Mouse (Mus musculus): Measurements from ENCODE around the gene Pcdh10. TPM values are rescaled to one million over a fixed set of nuclear protein-coding genes. Genes with fewer than 3 reads are reported as not detected.

Pcdh10 gene
- polyA plus RNA-seq, 1 experiment from 2014 or later: 6.3 TPM

- 1% methylated on average over 62 of the region's 82 CpGs for WGBS
- DNase-seq (ENCODE audit: low spot score) (peak; percentile 31), ATAC-seq (ENCODE audit: low read depth) (no peak)
- H3K9me3 ChIP-seq (ENCODE audit: control insufficient read depth, low read length): no peaks in the 10 kb centered on the region
- H3K27ac ChIP-seq (replicated peaks; ENCODE audit: low read depth, low read length): no peak overlapping the region
- peak overlapping the region; percentile 97 for H3K4me2 ChIP-seq (ENCODE audit: low read depth, low read length)
- peak overlapping the region; percentile 69 for H3K4me3 ChIP-seq (ENCODE audit: low read depth, low read length)
- no peaks in the 10 kb centered on the region for H3K4me1 ChIP-seq (ENCODE audit: control insufficient read depth, insufficient read depth, low read length)
- peak overlapping the region; percentile 47 for H3K9ac ChIP-seq (ENCODE audit: low read depth, low read length)
- H3K36me3 ChIP-seq (ENCODE audit: control insufficient read depth, insufficient read depth, low read length): no peaks in the 10 kb centered on the region
- H3K27me3 ChIP-seq (replicated peaks; ENCODE audit: control insufficient read depth, insufficient read depth, low read length): peaks cover 25% of the 10 kb centered on the region
These were observed 2.9 kb downstream of the Pcdh10 start for GRCm38 (mm10) chr3:45380811-45381761.

GRCm38 (mm10) chr3:45382032-45382755 lies 4.0 kb downstream of the Pcdh10 start:
- Histone ChIP-seq H3K4me1 (ENCODE audit: control insufficient read depth, insufficient read depth, low read length) (no peaks in the 10 kb centered on the region), H3K9ac (ENCODE audit: low read depth, low read length) (peak overlapping the region; percentile 47; the same call in 1 of the 2 replicates), H3K4me3 (ENCODE audit: low read depth, low read length) (peak overlapping the region; percentile 69), H3K36me3 (ENCODE audit: control insufficient read depth, insufficient read depth, low read length) (no peaks in the 10 kb centered on the region), H3K27me3 (replicated peaks; ENCODE audit: control insufficient read depth, insufficient read depth, low read length) (peaks cover 25% of the 10 kb centered on the region), H3K27ac (replicated peaks; ENCODE audit: low read depth, low read length) (no peak overlapping the region), H3K4me2 (ENCODE audit: low read depth, low read length) (peak overlapping the region; percentile 97), H3K9me3 (ENCODE audit: control insufficient read depth, low read length) (no peaks in the 10 kb centered on the region)
- WGBS: 28% methylated on average over 4 of the region's 4 CpGs
- no peak for DNase-seq (ENCODE audit: low spot score)
- no peak for ATAC-seq (ENCODE audit: low read depth)

GRCm38 (mm10) chr3:45383831-45384230 lies 5.6 kb downstream of the Pcdh10 start:
- no peak overlapping the region for H3K27ac ChIP-seq (replicated peaks; ENCODE audit: low read depth, low read length)
- no peak overlapping the region for H3K4me2 ChIP-seq (ENCODE audit: low read depth, low read length)
- DNase-seq (ENCODE audit: low spot score) (peak; percentile 29), ATAC-seq (ENCODE audit: low read depth) (no peak)
- no peaks in the 10 kb centered on the region for H3K9me3 ChIP-seq (ENCODE audit: control insufficient read depth, low read length)
- no peak overlapping the region for H3K4me3 ChIP-seq (ENCODE audit: low read depth, low read length)
- peaks cover 25% of the 10 kb centered on the region for H3K27me3 ChIP-seq (replicated peaks; ENCODE audit: control insufficient read depth, insufficient read depth, low read length)
- no peaks in the 10 kb centered on the region for H3K36me3 ChIP-seq (ENCODE audit: control insufficient read depth, insufficient read depth, low read length)
- H3K9ac ChIP-seq (ENCODE audit: low read depth, low read length): no peak overlapping the region
- H3K4me1 ChIP-seq (ENCODE audit: control insufficient read depth, insufficient read depth, low read length): no peaks in the 10 kb centered on the region
- 37% methylated on average over 2 of the region's 2 CpGs for WGBS

GRCm38 (mm10) chr3:45385028-45385427 lies 6.8 kb downstream of the Pcdh10 start:
- Histone ChIP-seq H3K9me3 (ENCODE audit: control insufficient read depth, low read length) (no peaks in the 10 kb centered on the region), H3K27ac (replicated peaks; ENCODE audit: low read depth, low read length) (no peak overlapping the region), H3K9ac (ENCODE audit: low read depth, low read length) (no peak overlapping the region), H3K4me3 (ENCODE audit: low read depth, low read length) (no peak overlapping the region), H3K36me3 (ENCODE audit: control insufficient read depth, insufficient read depth, low read length) (no peaks in the 10 kb centered on the region), H3K4me1 (ENCODE audit: control insufficient read depth, insufficient read depth, low read length) (no peaks in the 10 kb centered on the region), H3K27me3 (replicated peaks; ENCODE audit: control insufficient read depth, insufficient read depth, low read length) (peaks cover 20% of the 10 kb centered on the region), H3K4me2 (ENCODE audit: low read depth, low read length) (0 out of 2 replicates have a peak overlapping the region, but pooled peaks have one; percentile 0)
- 24% methylated on average over 3 of the region's 3 CpGs for WGBS
- DNase-seq (ENCODE audit: low spot score): peak; percentile 32
- ATAC-seq (ENCODE audit: low read depth): peak; percentile 37; the same call in 1 of the 2 replicates

GRCm38 (mm10) chr3:45385451-45385850 lies 7.3 kb downstream of the Pcdh10 start:
- DNase-seq (ENCODE audit: low spot score) (no peak), ATAC-seq (ENCODE audit: low read depth) (no peak)
- 0 out of 2 replicates have a peak overlapping the region, but pooled peaks have one; percentile 0 for H3K4me2 ChIP-seq (ENCODE audit: low read depth, low read length)
- H3K4me1 ChIP-seq (ENCODE audit: control insufficient read depth, insufficient read depth, low read length): no peaks in the 10 kb centered on the region
- no peak overlapping the region for H3K4me3 ChIP-seq (ENCODE audit: low read depth, low read length)
- peaks cover 16% of the 10 kb centered on the region for H3K27me3 ChIP-seq (replicated peaks; ENCODE audit: control insufficient read depth, insufficient read depth, low read length)
- H3K9me3 ChIP-seq (ENCODE audit: control insufficient read depth, low read length): no peaks in the 10 kb centered on the region
- WGBS: 39% methylated on average over 2 of the region's 2 CpGs
- H3K36me3 ChIP-seq (ENCODE audit: control insufficient read depth, insufficient read depth, low read length): no peaks in the 10 kb centered on the region
- H3K9ac ChIP-seq (ENCODE audit: low read depth, low read length): no peak overlapping the region
- H3K27ac ChIP-seq (replicated peaks; ENCODE audit: low read depth, low read length): no peak overlapping the region

GRCm38 (mm10) chr3:45386512-45386911 lies 8.3 kb downstream of the Pcdh10 start:
- no peak overlapping the region for H3K27ac ChIP-seq (replicated peaks; ENCODE audit: low read depth, low read length)
- 67% methylated on average over 2 of the region's 2 CpGs for WGBS
- H3K27me3 ChIP-seq (replicated peaks; ENCODE audit: control insufficient read depth, insufficient read depth, low read length): peaks cover 5% of the 10 kb centered on the region
- no peak overlapping the region for H3K9ac ChIP-seq (ENCODE audit: low read depth, low read length)
- H3K4me2 ChIP-seq (ENCODE audit: low read depth, low read length): no peak overlapping the region
- no peaks in the 10 kb centered on the region for H3K4me1 ChIP-seq (ENCODE audit: control insufficient read depth, insufficient read depth, low read length)
- H3K36me3 ChIP-seq (ENCODE audit: control insufficient read depth, insufficient read depth, low read length): no peaks in the 10 kb centered on the region
- DNase-seq (ENCODE audit: low spot score) (no peak), ATAC-seq (ENCODE audit: low read depth) (no peak)
- H3K4me3 ChIP-seq (ENCODE audit: low read depth, low read length): no peak overlapping the region
- H3K9me3 ChIP-seq (ENCODE audit: control insufficient read depth, low read length): no peaks in the 10 kb centered on the region

- 88% methylated on average over 4 of the region's 4 CpGs for WGBS
- Histone ChIP-seq H3K27me3 (replicated peaks; ENCODE audit: control insufficient read depth, insufficient read depth, low read length) (no peaks in the 10 kb centered on the region), H3K9me3 (ENCODE audit: control insufficient read depth, low read length) (no peaks in the 10 kb centered on the region), H3K4me2 (ENCODE audit: low read depth, low read length) (no peak overlapping the region), H3K4me3 (ENCODE audit: low read depth, low read length) (no peak overlapping the region), H3K9ac (ENCODE audit: low read depth, low read length) (no peak overlapping the region), H3K4me1 (ENCODE audit: control insufficient read depth, insufficient read depth, low read length) (no peaks in the 10 kb centered on the region), H3K27ac (replicated peaks; ENCODE audit: low read depth, low read length) (no peak overlapping the region), H3K36me3 (ENCODE audit: control insufficient read depth, insufficient read depth, low read length) (peaks cover 7% of the 10 kb centered on the region; the same call in 1 of the 2 replicates)
- DNase-seq (ENCODE audit: low spot score) (no peak), ATAC-seq (ENCODE audit: low read depth) (no peak)
These were observed 18.9 kb downstream of the Pcdh10 start for GRCm38 (mm10) chr3:45397101-45397500.

- Histone ChIP-seq H3K9ac (ENCODE audit: low read depth, low read length) (no peak overlapping the region), H3K27ac (replicated peaks; ENCODE audit: low read depth, low read length) (no peak overlapping the region), H3K27me3 (replicated peaks; ENCODE audit: control insufficient read depth, insufficient read depth, low read length) (no peaks in the 10 kb centered on the region), H3K4me2 (ENCODE audit: low read depth, low read length) (no peak overlapping the region), H3K36me3 (ENCODE audit: control insufficient read depth, insufficient read depth, low read length) (no peaks in the 10 kb centered on the region), H3K9me3 (ENCODE audit: control insufficient read depth, low read length) (no peaks in the 10 kb centered on the region), H3K4me3 (ENCODE audit: low read depth, low read length) (no peak overlapping the region), H3K4me1 (ENCODE audit: control insufficient read depth, insufficient read depth, low read length) (no peaks in the 10 kb centered on the region)
- ATAC-seq (ENCODE audit: low read depth) (no peak), DNase-seq (ENCODE audit: low spot score) (no peak)
- WGBS: 75% methylated on average over 2 of the region's 2 CpGs
These were observed 25.0 kb downstream of the Pcdh10 start for GRCm38 (mm10) chr3:45403239-45403638.

All from embryonic facial prominence, embryonic 14.5 days (tissue).